In genomic region chr1:164543045-164543803, GRCm38 (mm10) we compare ENCODE assay signal across 12 mouse cellular contexts.
A peak's percentile ranks its signal among the peaks of the same experiment; 100 is the strongest.
DNase-seq lines count a peak whose midpoint lies in the region; ATAC-seq and TF ChIP-seq lines count a peak whose summit lies in the region.
"Had no signal": no experiment of that assay in that cellular context is flagged by ENCODE, and none has a peak within 500 bp of the region (broad histone marks: within the 10 kb centered on the region; RNA-seq: fewer than 3 reads in every experiment).

No protein-coding gene starts in this region.

- H3K9ac ChIP-seq in lung, postnatal 0 days (replicated peaks; ENCODE audit: low read depth), result no peak overlapping the region
- no peak overlapping the region for H3K9ac ChIP-seq in intestine, embryonic 14.5 days (ENCODE audit: low read length)
- no peak overlapping the region for H3K9ac ChIP-seq in stomach, postnatal 0 days (ENCODE audit: low read length)
- H3K9ac ChIP-seq: heart, embryonic 15.5 days; midbrain, embryonic 13.5 days; neural tube, embryonic 12.5 days had no signal

- 67% methylated on average over 9 of the region's 9 CpGs for WGBS in heart, embryonic 10.5 days
- WGBS in lung, postnatal 0 days, result 31% methylated on average over 9 of the region's 9 CpGs
- WGBS in intestine, embryonic 14.5 days, result 54% methylated on average over 9 of the region's 9 CpGs
- 38% methylated on average over 9 of the region's 9 CpGs for WGBS in stomach, postnatal 0 days
- 89% methylated on average over 9 of the region's 9 CpGs for WGBS in hindbrain, embryonic 10.5 days

- ATAC-seq in lung, postnatal 0 days, result peak; percentile 78
- ATAC-seq in intestine, embryonic 14.5 days (replicated peaks; ENCODE audit: low FRiP score, low TSS enrichment, low read depth), result peak; percentile 87
- ATAC-seq in stomach, postnatal 0 days (ENCODE audit: low FRiP score, low TSS enrichment), result peak; percentile 87
- ATAC-seq: CD4-positive, CD25-positive, alpha-beta regulatory T cell, adult 4 months; midbrain, embryonic 13.5 days had no signal

- no peak for DNase-seq in heart, embryonic 10.5 days (ENCODE audit: low spot score)
- DNase-seq in heart, postnatal 36 days, result no peak
- peak; percentile 81 for DNase-seq in lung, postnatal 0 days (ENCODE audit: low spot score)
- DNase-seq in lung, postnatal 10 days, result no peak
- DNase-seq in intestine, embryonic 14.5 days (ENCODE audit: low spot score), result no peak
- DNase-seq in stomach, postnatal 0 days (ENCODE audit: low spot score), result peak; percentile 35
- DNase-seq in hindbrain, embryonic 10.5 days (ENCODE audit: low spot score), result no peak
- DNase-seq in cerebellum, postnatal 10 days, result no peak

- H3K27me3 ChIP-seq in heart, embryonic 10.5 days (ENCODE audit: insufficient read depth, poor library complexity, severe bottlenecking), result no peaks in the 10 kb centered on the region
- no peaks in the 10 kb centered on the region for H3K27me3 ChIP-seq in lung, postnatal 0 days (replicated peaks; ENCODE audit: insufficient read depth, low read length)
- H3K27me3 ChIP-seq in intestine, embryonic 14.5 days (replicated peaks; ENCODE audit: control insufficient read depth, insufficient read depth, low read length), result no peaks in the 10 kb centered on the region
- H3K27me3 ChIP-seq in stomach, postnatal 0 days (ENCODE audit: control insufficient read depth, insufficient read depth, low read length), result no peaks in the 10 kb centered on the region
- no peaks in the 10 kb centered on the region for H3K27me3 ChIP-seq in hindbrain, embryonic 10.5 days (ENCODE audit: insufficient read depth, poor library complexity, severe bottlenecking)
- H3K27me3 ChIP-seq: heart, embryonic 15.5 days; midbrain, embryonic 13.5 days; neural tube, embryonic 12.5 days had no signal

- no peak overlapping the region for H3K4me2 ChIP-seq in lung, postnatal 0 days (replicated peaks; ENCODE audit: low read depth, low read length)
- H3K4me2 ChIP-seq in intestine, embryonic 14.5 days (ENCODE audit: low read length), result no peak overlapping the region
- H3K4me2 ChIP-seq in stomach, postnatal 0 days (replicated peaks; ENCODE audit: low read depth), result no peak overlapping the region
- H3K4me2 ChIP-seq: heart, embryonic 15.5 days; midbrain, embryonic 13.5 days; neural tube, embryonic 12.5 days had no signal

- peak overlapping the region; percentile 47; the same call in 1 of the 2 replicates for H3K27ac ChIP-seq in heart, embryonic 10.5 days
- H3K27ac ChIP-seq in lung, postnatal 0 days (ENCODE audit: low read length), result peak overlapping the region; percentile 44; the same call in 1 of the 2 replicates
- H3K27ac ChIP-seq in intestine, embryonic 14.5 days (ENCODE audit: low read depth), result peak overlapping the region; percentile 5
- H3K27ac ChIP-seq in stomach, postnatal 0 days (replicated peaks), result peak overlapping the region; percentile 73
- H3K27ac ChIP-seq in hindbrain, embryonic 10.5 days, result no peak overlapping the region
- H3K27ac ChIP-seq: heart, embryonic 15.5 days; midbrain, embryonic 13.5 days; neural tube, embryonic 12.5 days had no signal

- H3K9me3 ChIP-seq in heart, embryonic 10.5 days, result no peaks in the 10 kb centered on the region
- H3K9me3 ChIP-seq in lung, postnatal 0 days (ENCODE audit: low read length), result no peaks in the 10 kb centered on the region
- no peaks in the 10 kb centered on the region for H3K9me3 ChIP-seq in intestine, embryonic 14.5 days (ENCODE audit: control insufficient read depth, low read length)
- H3K9me3 ChIP-seq in stomach, postnatal 0 days (ENCODE audit: control insufficient read depth, low read length), result no peaks in the 10 kb centered on the region
- no peaks in the 10 kb centered on the region for H3K9me3 ChIP-seq in hindbrain, embryonic 10.5 days
- H3K9me3 ChIP-seq: heart, embryonic 15.5 days; midbrain, embryonic 13.5 days; neural tube, embryonic 12.5 days had no signal

- TF ChIP-seq EP300 in lung, postnatal 0 days (IDR thresholded peaks at IDR 0.05), result 0 out of 2 replicates have a peak, but pooled peaks have one; percentile 13
- TF ChIP-seq EP300 in stomach, postnatal 0 days (optimal IDR thresholded peaks at IDR 0.05), result no peak

- intact Hi-C loops in heart, postnatal 36 days (cut with DNase I), result no loop called here

- H3K4me3 ChIP-seq in heart, embryonic 10.5 days, result no peak overlapping the region
- H3K4me3 ChIP-seq in lung, postnatal 0 days (ENCODE audit: low read depth, low read length), result no peak overlapping the region
- no peak overlapping the region for H3K4me3 ChIP-seq in intestine, embryonic 14.5 days (ENCODE audit: low read depth, low read length)
- no peak overlapping the region for H3K4me3 ChIP-seq in stomach, postnatal 0 days (ENCODE audit: low read depth, low read length)
- no peak overlapping the region for H3K4me3 ChIP-seq in hindbrain, embryonic 10.5 days
- H3K4me3 ChIP-seq: heart, embryonic 15.5 days; midbrain, embryonic 13.5 days; neural tube, embryonic 12.5 days had no signal

- H3K4me1 ChIP-seq in heart, embryonic 10.5 days, result 0 out of 2 replicates have a peak, but pooled peaks cover 9% of the 10 kb centered on the region
- H3K4me1 ChIP-seq in lung, postnatal 0 days (ENCODE audit: insufficient read depth, low read depth, low read length), result 0 out of 2 replicates have a peak, but pooled peaks cover 4% of the 10 kb centered on the region
- 0 out of 2 replicates have a peak, but pooled peaks cover 5% of the 10 kb centered on the region for H3K4me1 ChIP-seq in intestine, embryonic 14.5 days (replicated peaks; ENCODE audit: control insufficient read depth, insufficient read depth, low read length)
- H3K4me1 ChIP-seq in stomach, postnatal 0 days (replicated peaks; ENCODE audit: control insufficient read depth, insufficient read depth), result peaks cover 2% of the 10 kb centered on the region; the same call in 1 of the 2 replicates
- no peaks in the 10 kb centered on the region for H3K4me1 ChIP-seq in hindbrain, embryonic 10.5 days (replicated peaks)
- H3K4me1 ChIP-seq: midbrain, embryonic 13.5 days; neural tube, embryonic 12.5 days had no signal

- H3K36me3 ChIP-seq in heart, embryonic 10.5 days, result no peaks in the 10 kb centered on the region
- no peaks in the 10 kb centered on the region for H3K36me3 ChIP-seq in lung, postnatal 0 days (ENCODE audit: insufficient read depth, low read length)
- no peaks in the 10 kb centered on the region for H3K36me3 ChIP-seq in intestine, embryonic 14.5 days (ENCODE audit: control insufficient read depth, insufficient read depth, low read length)
- no peaks in the 10 kb centered on the region for H3K36me3 ChIP-seq in stomach, postnatal 0 days (ENCODE audit: control insufficient read depth, insufficient read depth, low read length)
- no peaks in the 10 kb centered on the region for H3K36me3 ChIP-seq in hindbrain, embryonic 10.5 days
- H3K36me3 ChIP-seq: heart, embryonic 15.5 days; midbrain, embryonic 13.5 days; neural tube, embryonic 12.5 days had no signal

- TF ChIP-seq CTCF in lung, postnatal 0 days (IDR thresholded peaks at IDR 0.05), result no peak
- no peak for TF ChIP-seq CTCF in stomach, postnatal 0 days (IDR thresholded peaks at IDR 0.05; ENCODE audit: low read depth)

Comparison
In these comparisons a context has a peak if more than half of its experiments do, and no peak if none do; other contexts are left out.
1. DNase-seq: peak in lung, postnatal 0 days (single experiment) and stomach, postnatal 0 days (single experiment); none in heart, embryonic 10.5 days (single experiment), heart, postnatal 36 days (0 of 2), lung, postnatal 10 days (single experiment), intestine, embryonic 14.5 days (single experiment), hindbrain, embryonic 10.5 days (single experiment) and cerebellum, postnatal 10 days (0 of 2).
2. Peak in every context shown above with its lines, with median percentiles within 50 percentile points of each other: ATAC-seq.